6 mouse cellular contexts compared by ENCODE assay signal in genomic region chr7:47740064-47740463, GRCm38 (mm10).
DNase-seq lines count a peak whose midpoint lies in the region; ATAC-seq and TF ChIP-seq lines count a peak whose summit lies in the region.
"Not testable (repeated sequence)": the region's sequence is repeated elsewhere in the genome, so short reads cannot be mapped to it uniquely, and the experiment has no call there.

No protein-coding gene starts in this region.

- H3K27me3 ChIP-seq in MEL (ENCODE audit: control insufficient read depth in 1 of 2, insufficient read depth in 2 of 2, low read length in 2 of 2), result not testable (repeated sequence)

- H3K27ac ChIP-seq in MEL (ENCODE audit: control insufficient read depth, low read depth, low read length), result not testable (repeated sequence)

- TF ChIP-seq CTCF in MEL (IDR thresholded peaks at IDR 0.05 in 2 of 3, conservative IDR thresholded peaks at IDR 0.05 in 1 of 3; ENCODE audit: control insufficient read depth in 1 of 3, insufficient read depth in 1 of 3, low read depth in 2 of 3, low read length in 3 of 3, poor library complexity in 1 of 3, severe bottlenecking in 1 of 3), result peak in 2 of 3 experiments; percentile 31 to 49; a peak in 3 of 6 replicates

- not testable (repeated sequence) for H3K36me3 ChIP-seq in MEL (ENCODE audit: control insufficient read depth in 1 of 2, insufficient read depth in 2 of 2, low read length in 2 of 2)

- H3K4me3 ChIP-seq in MEL (ENCODE audit: control insufficient read depth in 1 of 2, insufficient read depth in 1 of 2, low read depth in 2 of 2, low read length in 2 of 2), result not testable (repeated sequence)

- not testable (repeated sequence) for TF ChIP-seq EP300 in MEL (IDR thresholded peaks at IDR 0.05; ENCODE audit: low read depth in 1 of 2, low read length in 2 of 2)

- not testable (repeated sequence) for H3K9me3 ChIP-seq in MEL (replicated peaks; ENCODE audit: insufficient read depth, low read length)

- H3K4me1 ChIP-seq in MEL (ENCODE audit: control insufficient read depth in 1 of 2, insufficient read depth in 2 of 2, low read length in 2 of 2), result not testable (repeated sequence)

- H3K79me2 ChIP-seq in MEL (ENCODE audit: control insufficient read depth, insufficient read depth, low read length, poor library complexity), result not testable (repeated sequence)

- TF ChIP-seq RAD21 in MEL (IDR thresholded peaks at IDR 0.05; ENCODE audit: low read depth, low read length), result peak; percentile 45

- DNase-seq in B cell, adult 2 months, result peak; percentile 2 to 12
- DNase-seq in MEL (ENCODE audit: low read depth, low spot score), result peak; percentile 25
- peak; percentile 0 for DNase-seq in kidney, adult 9 months
- DNase-seq in thymus, postnatal 25 days, result peak; percentile 3

- peak; percentile 77 for ATAC-seq in common myeloid progenitor, adult 5-6 weeks (replicated peaks; ENCODE audit: low read depth, poor library complexity, severe bottlenecking)
- peak; percentile 92 for ATAC-seq in megakaryocyte progenitor cell, adult 5-6 weeks (replicated peaks; ENCODE audit: poor library complexity)

- not testable (repeated sequence) for TF ChIP-seq POLR2A in MEL (IDR thresholded peaks at IDR 0.05; ENCODE audit: control insufficient read depth in 1 of 2, insufficient read depth in 1 of 2, low read depth in 1 of 2, low read length in 2 of 2, poor library complexity in 1 of 2)

- not testable (repeated sequence) for H3K9ac ChIP-seq in MEL (ENCODE audit: control insufficient read depth, low read depth, low read length, poor library complexity, severe bottlenecking)

TF ChIP-seq in MEL, 35 proteins besides CTCF, POLR2A, EP300 and RAD21:
- TF ChIP-seq SMC3 (IDR thresholded peaks at IDR 0.05; ENCODE audit: low read depth, low read length), result peak; percentile 44
- peak; percentile 44 for TF ChIP-seq ZC3H11A (IDR thresholded peaks at IDR 0.05; ENCODE audit: low read depth, low read length)
TF ChIP-seq in MEL: peak in this region for 2; not testable (repeated sequence) for 33.
